Mouse (Mus musculus) ZHBTc4 (cell line): ENCODE results near the gene Nudc.

Experiments used
- DNase-seq: peaks from one replicate; pipeline ENCODE4 v3.0.0-alpha.2; 2011; ENCODE audit warnings: low read depth, low spot score

The Nudc gene

GRCm38 (mm10) chr4:133491800-133492199, 54.0 kb downstream of the Nudc start:
- DNase-seq = peak; percentile 73

- no peak for DNase-seq
Measured at GRCm38 (mm10) chr4:133489489-133490245, 56.1 kb downstream of the Nudc start.

GRCm38 (mm10) chr4:133488619-133489392, 57.0 kb downstream of the Nudc start:
- DNase-seq = no peak

- DNase-seq = peak; percentile 35
Measured at GRCm38 (mm10) chr4:133486673-133487357, 59.0 kb downstream of the Nudc start.

- DNase-seq = peak; percentile 40
Measured at GRCm38 (mm10) chr4:133485691-133486425, 59.9 kb downstream of the Nudc start.

- DNase-seq = peak; percentile 86
Measured at GRCm38 (mm10) chr4:133484266-133485025, 61.4 kb downstream of the Nudc start.
